Mouse (Mus musculus) hindbrain, embryonic 13.5 days (tissue): ENCODE results near the gene Col20a1. TPM values are rescaled to one million over a fixed set of nuclear protein-coding genes. Genes with fewer than 3 reads are reported as not detected.
A peak's percentile ranks its signal among the peaks of the same experiment; 100 is the strongest.

Experiments used
- ATAC-seq: fragments of 200-750 bp; cut with Nextera tagmentation; 2 replicates; pipeline ENCODE4 v1.8.0; 2017; ENCODE audit warnings: moderate TSS enrichment; ENCODE audit not compliant: low FRiP score
- H3K27ac ChIP-seq: fragments of 300-500 bp; sonication (generic); 2 replicates; pipeline ENCODE4 v1.5.1; 2015; ENCODE audit warnings: inconsistent platforms, mild to moderate bottlenecking, moderate library complexity
- H3K27me3 ChIP-seq: fragments of 300-500 bp; sonication (generic); 2 replicates; pipeline ENCODE4 v1.6.1; 2015; ENCODE audit warnings: mild to moderate bottlenecking, inconsistent platforms
- H3K36me3 ChIP-seq: fragments of 300-500 bp; sonication (generic); 2 replicates; pipeline ENCODE4 v1.6.1; 2015; ENCODE audit warnings: mild to moderate bottlenecking, inconsistent platforms
- H3K4me1 ChIP-seq: fragments of 300-500 bp; sonication (generic); replicated peaks from 2 replicates; pipeline ENCODE4 v1.6.1; 2015; ENCODE audit warnings: inconsistent platforms
- H3K4me2 ChIP-seq: fragments of 300-500 bp; sonication (generic); 2 replicates; pipeline ENCODE4 v1.6.1; 2015; ENCODE audit warnings: inconsistent platforms, mild to moderate bottlenecking, moderate library complexity
- H3K4me3 ChIP-seq: fragments of 300-500 bp; sonication (generic); 2 replicates; pipeline ENCODE4 v1.5.1; 2015; ENCODE audit warnings: mild to moderate bottlenecking, inconsistent platforms
- H3K9ac ChIP-seq: fragments of 300-500 bp; sonication (generic); 2 replicates; pipeline ENCODE4 v1.6.1; 2015; ENCODE audit warnings: mild to moderate bottlenecking, inconsistent platforms
- H3K9me3 ChIP-seq: fragments of 300-500 bp; sonication (generic); 2 replicates; pipeline ENCODE4 v1.6.1; 2016; ENCODE audit warnings: inconsistent platforms
- WGBS: fragments of 180-500 bp; shearing (Covaris S2); methylation state at CpG from one replicate; pipeline ENCODE4 v1.1.7; 2015; 5-methylcytosine and 5-hydroxymethylcytosine counted together
- polyA plus RNA-seq: library from polyadenylated mRNA; unstranded; fragments of >200 nt; fragmentation: Nextera tagmentation; extraction: Ambion mirVana; gene quantifications from 2 replicates; pipeline ENCODE4 v1.2.1, GENCODE M21; 2015

Col20a1 gene
- 0.61 and 0.78 TPM in 2 replicates for polyA plus RNA-seq

DNA sequence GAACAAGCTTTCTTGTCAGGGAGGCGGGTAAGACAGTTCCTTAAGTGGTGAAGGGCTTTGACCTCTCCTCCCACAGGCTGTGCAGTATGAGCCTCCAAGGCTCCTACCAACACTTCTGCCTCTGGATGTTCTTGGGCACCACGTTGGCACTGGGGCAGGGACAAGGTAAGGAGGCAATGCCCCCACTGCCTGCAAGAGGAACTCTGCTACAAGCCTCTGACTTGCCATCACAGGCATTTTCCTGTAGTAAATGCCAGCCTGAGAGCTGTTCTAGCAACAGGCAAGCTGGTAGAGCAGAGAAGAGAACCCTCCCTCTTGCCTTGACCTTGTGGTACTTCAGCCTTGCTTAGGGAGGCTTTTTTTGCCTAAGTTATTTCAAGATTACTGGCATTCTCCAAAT is at the start of gene Col20a1:
TSS of gene Col20a1 (plus strand) at position 87 of the 400 bp plus-strand sequence.
- H3K4me2 ChIP-seq: no peak within 1 kb of the TSS
- peaks cover 25% of the 10 kb centered on the region for H3K4me1 ChIP-seq
- no peaks in the 10 kb centered on the region for H3K9me3 ChIP-seq
- H3K36me3 ChIP-seq: peaks cover 34% of the 10 kb centered on the region
- WGBS: 50% methylated on average over 2 of the region's 2 CpGs
- ATAC-seq: no peak
- no peak within 1 kb of the TSS for H3K9ac ChIP-seq
- no peak within 1 kb of the TSS for H3K4me3 ChIP-seq
- no peak within 1 kb of the TSS for H3K27ac ChIP-seq
- no peaks in the 10 kb centered on the region for H3K27me3 ChIP-seq

- ATAC-seq: no peak
Observed at GRCm38 (mm10) chr2:180940187-180940586, 46.1 kb upstream of the Col20a1 start.

GRCm38 (mm10) chr2:180941869-180942268 is 44.5 kb upstream of the Col20a1 start:
- peak overlapping the region; percentile 52; the same call in 1 of the 2 replicates for H3K27ac ChIP-seq
- no peak overlapping the region for H3K4me3 ChIP-seq
- H3K9ac ChIP-seq: no peak overlapping the region
- H3K9me3 ChIP-seq: no peaks in the 10 kb centered on the region
- no peak overlapping the region for H3K4me2 ChIP-seq
- H3K4me1 ChIP-seq: no peaks in the 10 kb centered on the region
- ATAC-seq: no peak
- H3K27me3 ChIP-seq: no peaks in the 10 kb centered on the region
- peaks cover 63% of the 10 kb centered on the region for H3K36me3 ChIP-seq

More at GRCm38 (mm10) chr2:180940187-180940586, 46.1 kb upstream of the Col20a1 start:
- Histone ChIP-seq H3K4me1 (no peaks in the 10 kb centered on the region), H3K27me3 (no peaks in the 10 kb centered on the region), H3K9me3 (no peaks in the 10 kb centered on the region), H3K27ac (no peak overlapping the region), H3K9ac (no peak overlapping the region), H3K36me3 (peaks cover 75% of the 10 kb centered on the region), H3K4me2 (no peak overlapping the region), H3K4me3 (no peak overlapping the region)

GRCm38 (mm10) chr2:180949947-180950346 is 36.4 kb upstream of the Col20a1 start:
- Histone ChIP-seq H3K27me3 (no peaks in the 10 kb centered on the region), H3K4me3 (no peak overlapping the region), H3K9ac (peak overlapping the region; percentile 39; the same call in 1 of the 2 replicates), H3K9me3 (no peaks in the 10 kb centered on the region), H3K27ac (no peak overlapping the region), H3K36me3 (peaks cover 6% of the 10 kb centered on the region; the same call in 1 of the 2 replicates), H3K4me2 (no peak overlapping the region), H3K4me1 (peaks cover 52% of the 10 kb centered on the region)
- no peak for ATAC-seq
- 41% methylated on average over 1 of the region's 1 CpGs for WGBS

GRCm38 (mm10) chr2:180952731-180953171 is 33.6 kb upstream of the Col20a1 start:
- peak; percentile 26 for ATAC-seq
- no peaks in the 10 kb centered on the region for H3K27me3 ChIP-seq
- peaks cover 59% of the 10 kb centered on the region for H3K4me1 ChIP-seq
- 1% methylated on average over 9 of the region's 9 CpGs for WGBS
- peak overlapping the region; percentile 97 for H3K27ac ChIP-seq
- peak overlapping the region; percentile 89 for H3K9ac ChIP-seq
- no peaks in the 10 kb centered on the region for H3K36me3 ChIP-seq
- peak overlapping the region; percentile 77 for H3K4me2 ChIP-seq
- H3K4me3 ChIP-seq: peak overlapping the region; percentile 69
- no peaks in the 10 kb centered on the region for H3K9me3 ChIP-seq

DNA sequence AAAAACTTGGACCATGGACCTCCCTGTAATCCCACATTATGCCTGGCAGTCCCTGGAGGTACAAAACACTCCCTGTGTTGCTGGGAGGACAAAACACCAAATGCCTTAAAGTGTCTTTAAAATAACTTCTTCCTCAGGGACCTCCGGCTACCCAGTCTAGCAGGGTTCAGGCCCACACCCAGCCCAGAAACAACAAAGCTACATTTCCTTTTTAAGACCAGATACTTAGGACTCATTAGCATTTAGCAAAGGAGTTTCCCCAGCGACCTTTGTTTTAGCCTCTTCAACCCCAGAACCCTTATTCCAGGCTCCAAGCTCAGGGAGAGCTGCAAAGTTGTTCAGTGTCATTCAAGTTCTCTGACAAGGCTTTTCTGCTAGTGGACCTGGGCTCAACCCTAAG is 32.7 kb upstream of the Col20a1 start:
- Histone ChIP-seq H3K9ac (peak overlapping the region; percentile 89), H3K4me1 (peaks cover 59% of the 10 kb centered on the region), H3K4me3 (peak overlapping the region; percentile 69), H3K36me3 (no peaks in the 10 kb centered on the region), H3K9me3 (no peaks in the 10 kb centered on the region), H3K27ac (peak overlapping the region; percentile 97), H3K4me2 (peak overlapping the region; percentile 77), H3K27me3 (no peaks in the 10 kb centered on the region)
- 4% methylated on average over 2 of the region's 2 CpGs for WGBS
- no peak for ATAC-seq

DNA sequence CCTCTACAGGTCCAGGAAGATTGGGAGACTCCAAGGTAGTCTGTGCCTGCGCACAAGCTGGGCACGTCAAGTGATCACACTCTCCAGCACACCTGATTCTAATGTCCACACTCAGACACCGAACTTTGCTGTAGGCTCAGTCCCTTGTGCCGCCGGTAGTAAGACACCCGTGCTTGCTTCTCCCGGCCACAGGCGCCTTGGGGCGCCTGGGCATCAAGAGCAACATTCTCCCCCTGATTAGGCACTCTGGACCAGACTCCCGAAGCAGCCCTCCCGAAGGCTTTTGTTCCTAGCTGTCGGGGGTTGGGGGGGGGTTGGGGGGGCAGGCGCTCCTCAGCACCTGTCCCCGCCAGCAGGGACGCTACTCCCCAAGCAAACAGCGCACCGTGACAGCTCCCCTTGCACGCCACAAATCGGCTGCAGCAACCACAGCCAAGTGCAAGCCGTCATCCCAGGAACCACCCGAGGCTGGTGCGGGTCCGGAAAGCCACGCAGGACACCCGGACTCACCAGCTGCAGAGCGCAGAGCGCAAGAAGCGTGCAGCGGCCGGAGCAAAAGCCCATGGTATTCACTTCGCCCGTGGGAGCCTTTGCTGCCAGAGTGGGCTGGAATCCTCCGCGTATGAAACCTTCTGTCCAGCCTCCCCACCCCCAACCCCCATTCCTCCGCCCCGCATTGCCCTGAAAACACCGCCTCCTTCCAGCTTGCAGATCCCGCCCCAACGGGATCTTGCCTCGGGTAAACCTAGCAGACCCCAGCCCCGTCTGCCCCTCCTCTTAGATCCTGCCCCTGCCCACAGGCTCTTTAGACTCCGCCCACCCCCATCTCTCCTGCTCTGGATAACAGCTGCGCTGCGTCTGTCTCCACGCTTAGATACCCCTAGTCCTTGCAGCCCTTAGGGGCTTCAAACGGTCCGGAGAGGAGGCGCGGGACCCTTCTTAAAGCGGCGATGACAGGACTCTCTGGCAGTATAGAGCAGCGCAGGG is 32.0 kb upstream of the Col20a1 start, which contains the start of gene Nkain4:
TSS of gene Nkain4 (minus strand) at position 639 of the 987 bp plus-strand sequence.
- peak within 1 kb of the TSS; percentile 97 for H3K27ac ChIP-seq
- H3K4me2 ChIP-seq: peak within 1 kb of the TSS; percentile 77
- H3K9me3 ChIP-seq: no peaks in the 10 kb centered on the region
- ATAC-seq: peak; percentile 92
- peaks cover 59% of the 10 kb centered on the region for H3K4me1 ChIP-seq
- H3K27me3 ChIP-seq: no peaks in the 10 kb centered on the region
- under 1% methylated on average over 52 of the region's 52 CpGs for WGBS
- no peaks in the 10 kb centered on the region for H3K36me3 ChIP-seq
- H3K9ac ChIP-seq: peak within 1 kb of the TSS; percentile 89
- H3K4me3 ChIP-seq: peak within 1 kb of the TSS; percentile 69

DNA sequence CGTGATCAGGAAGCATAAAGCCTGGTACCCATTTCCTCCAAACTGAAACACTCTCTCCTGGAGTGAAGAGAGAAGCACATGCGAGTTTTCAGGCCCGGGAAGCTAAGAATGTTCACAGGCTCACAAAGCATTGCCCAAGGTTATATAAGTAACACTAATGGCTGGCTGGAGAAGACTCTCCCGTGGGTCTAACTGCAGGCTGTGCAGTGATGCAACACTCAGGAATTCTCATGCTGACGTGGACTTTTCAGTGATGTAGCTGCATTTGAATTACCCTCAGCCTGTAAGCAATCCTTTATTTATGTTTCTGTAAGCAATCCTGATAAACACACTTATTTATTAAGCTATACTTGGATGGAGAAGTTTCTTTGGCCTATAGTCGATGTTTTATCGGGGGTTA is 26.7 kb upstream of the Col20a1 start:
- no peak overlapping the region for H3K4me3 ChIP-seq
- H3K4me1 ChIP-seq: peaks cover 9% of the 10 kb centered on the region; the same call in 1 of the 2 replicates
- no peaks in the 10 kb centered on the region for H3K27me3 ChIP-seq
- H3K36me3 ChIP-seq: no peaks in the 10 kb centered on the region
- WGBS: 84% methylated on average over 7 of the region's 7 CpGs
- no peak overlapping the region for H3K27ac ChIP-seq
- no peak overlapping the region for H3K4me2 ChIP-seq
- no peak for ATAC-seq
- no peak overlapping the region for H3K9ac ChIP-seq
- no peaks in the 10 kb centered on the region for H3K9me3 ChIP-seq

DNA sequence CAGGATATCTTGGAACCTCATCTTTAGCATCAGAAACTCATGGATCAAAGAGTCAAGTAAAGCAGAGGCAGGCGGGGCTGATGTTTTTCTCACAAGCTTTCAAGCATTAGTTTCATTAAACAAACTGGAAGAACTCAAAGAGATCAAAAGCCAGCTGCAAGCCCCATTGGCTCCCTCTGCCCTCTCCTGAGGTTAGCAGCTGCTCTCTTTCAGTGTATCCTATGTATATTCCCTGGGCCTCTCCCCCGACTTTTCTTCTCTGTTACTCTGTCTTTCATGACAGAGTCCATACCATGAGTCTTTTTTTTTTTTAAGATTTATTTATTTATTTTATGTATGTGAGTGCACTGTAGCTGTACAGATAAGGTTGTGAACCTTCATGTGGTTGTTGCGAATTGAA is 26.1 kb upstream of the Col20a1 start:
- Histone ChIP-seq H3K4me2 (no peak overlapping the region), H3K27me3 (no peaks in the 10 kb centered on the region), H3K27ac (no peak overlapping the region), H3K36me3 (no peaks in the 10 kb centered on the region), H3K4me1 (peaks cover 5% of the 10 kb centered on the region; the same call in 1 of the 2 replicates), H3K9ac (no peak overlapping the region), H3K9me3 (no peaks in the 10 kb centered on the region), H3K4me3 (no peak overlapping the region)
- no peak for ATAC-seq
- 73% methylated on average over 3 of the region's 3 CpGs for WGBS

DNA sequence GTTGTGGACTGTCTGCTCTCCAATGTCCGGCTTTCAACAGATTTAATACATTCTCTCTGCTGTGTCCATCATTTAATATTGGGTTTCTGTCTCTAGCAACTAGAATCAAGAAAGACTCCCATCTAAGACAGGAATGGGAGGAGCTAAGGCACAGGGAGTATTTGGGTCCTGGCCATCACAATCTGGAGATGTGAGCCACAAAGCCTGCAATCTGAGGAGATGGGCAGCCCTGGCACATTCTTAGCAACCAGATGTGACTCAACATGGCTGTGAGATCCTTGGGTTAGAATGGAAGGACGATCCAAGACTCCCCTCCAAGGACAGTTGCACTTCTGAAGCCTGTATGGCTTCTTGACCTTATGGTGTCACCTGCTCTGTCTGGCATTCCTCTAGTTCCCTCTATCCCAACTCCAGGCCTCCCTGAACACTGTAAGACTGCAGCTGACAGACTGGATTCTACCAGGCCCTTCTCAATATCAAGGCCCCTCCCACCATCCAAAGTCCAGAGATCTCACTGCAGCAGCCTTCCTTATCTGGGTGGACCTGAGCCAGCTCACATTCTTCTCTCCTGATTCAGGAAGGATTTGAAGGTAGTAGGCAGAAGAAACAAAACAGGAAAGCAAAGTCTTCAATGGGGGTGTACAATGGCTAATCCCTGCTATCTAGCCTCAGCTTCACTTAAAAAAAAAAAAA is 23.6 kb upstream of the Col20a1 start:
- Histone ChIP-seq H3K36me3 (no peaks in the 10 kb centered on the region), H3K4me1 (peaks cover 11% of the 10 kb centered on the region), H3K9ac (no peak overlapping the region), H3K27ac (no peak overlapping the region), H3K27me3 (no peaks in the 10 kb centered on the region), H3K4me3 (no peak overlapping the region), H3K4me2 (no peak overlapping the region), H3K9me3 (no peaks in the 10 kb centered on the region)
- ATAC-seq: no peak
- 80% methylated on average over 2 of the region's 2 CpGs for WGBS

DNA sequence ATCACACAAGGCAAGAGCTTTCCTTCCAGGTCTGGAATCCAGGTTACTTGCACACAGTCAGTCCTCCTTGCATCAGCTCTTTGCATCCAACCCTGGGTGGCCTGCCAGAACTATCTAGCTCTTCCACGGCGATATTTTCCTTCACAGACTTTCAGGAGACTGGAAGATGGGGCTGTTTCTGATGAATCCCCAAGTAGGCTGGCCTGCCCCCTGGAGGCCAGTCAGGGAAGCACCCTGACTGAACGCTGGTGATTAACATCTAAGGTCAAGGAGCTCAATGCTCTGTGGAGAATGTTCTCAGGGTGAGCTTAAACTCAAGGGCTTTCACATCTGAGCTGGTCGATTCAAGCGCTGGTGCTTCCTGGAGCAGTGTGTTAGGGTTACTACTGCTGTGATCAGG is 22.4 kb upstream of the Col20a1 start:
- ATAC-seq: no peak
- Histone ChIP-seq H3K4me2 (no peak overlapping the region), H3K4me3 (no peak overlapping the region)

More for the DNA sequence above, 22.4 kb upstream of the Col20a1 start:
- peaks cover 22% of the 10 kb centered on the region for H3K4me1 ChIP-seq
- H3K36me3 ChIP-seq: peaks cover 3% of the 10 kb centered on the region; the same call in 1 of the 2 replicates
- no peaks in the 10 kb centered on the region for H3K27me3 ChIP-seq
- no peak overlapping the region for H3K9ac ChIP-seq
- no peak overlapping the region for H3K27ac ChIP-seq
- 8% methylated on average over 5 of the region's 5 CpGs for whole genome bisulfite sequencing
- no peaks in the 10 kb centered on the region for H3K9me3 ChIP-seq
